ENCODE assay signal across 8 mouse cellular contexts in genomic region chr13:21981803-21982193, GRCm38 (mm10). TPM values are rescaled to one million over a fixed set of nuclear protein-coding genes. Genes with fewer than 3 reads are reported as not detected.
A peak's percentile ranks its signal among the peaks of the same experiment; 100 is the strongest.
DNase-seq lines count a peak whose midpoint lies in the region; ATAC-seq and TF ChIP-seq lines count a peak whose summit lies in the region.

No protein-coding gene starts in this region.

- peak overlapping the region; percentile 52 for H3K4me3 ChIP-seq in kidney, postnatal 0 days (replicated peaks; ENCODE audit: low read depth, low read length)
- H3K4me3 ChIP-seq in embryonic facial prominence, embryonic 15.5 days (replicated peaks), result peak overlapping the region; percentile 56
- peak overlapping the region; percentile 66 for H3K4me3 ChIP-seq in intestine, embryonic 16.5 days (ENCODE audit: low read length)
- H3K4me3 ChIP-seq in neural tube, embryonic 13.5 days, result peak overlapping the region; percentile 56

- no peak for TF ChIP-seq CTCF in kidney, postnatal 0 days (IDR thresholded peaks at IDR 0.05; ENCODE audit: low read depth)

- 0 out of 2 replicates have a peak, but pooled peaks have one; percentile 16 for ATAC-seq in kidney, postnatal 0 days (replicated peaks; ENCODE audit: low FRiP score, low read depth)
- peak; percentile 51; the same call in 1 of the 2 replicates for ATAC-seq in embryonic facial prominence, embryonic 15.5 days (ENCODE audit: insufficient number of reproducible peaks, low FRiP score, low TSS enrichment, low read depth)
- ATAC-seq in intestine, embryonic 16.5 days, result peak; percentile 46; the same call in 1 of the 2 replicates
- ATAC-seq in neural tube, embryonic 13.5 days (ENCODE audit: low read depth), result 0 out of 2 replicates have a peak, but pooled peaks have one; percentile 15

- H3K4me1 ChIP-seq in kidney, postnatal 0 days (replicated peaks; ENCODE audit: insufficient read depth, low read length), result peaks cover 6% of the 10 kb centered on the region; the same call in 1 of the 2 replicates
- peaks cover 13% of the 10 kb centered on the region for H3K4me1 ChIP-seq in embryonic facial prominence, embryonic 15.5 days
- peaks cover 11% of the 10 kb centered on the region for H3K4me1 ChIP-seq in intestine, embryonic 16.5 days (ENCODE audit: control insufficient read depth, insufficient read depth, low read length)
- peaks cover 12% of the 10 kb centered on the region for H3K4me1 ChIP-seq in neural tube, embryonic 13.5 days (replicated peaks)

- H3K4me2 ChIP-seq in kidney, postnatal 0 days (ENCODE audit: low read length), result peak overlapping the region; percentile 94
- H3K4me2 ChIP-seq in embryonic facial prominence, embryonic 15.5 days (replicated peaks), result peak overlapping the region; percentile 97
- peak overlapping the region; percentile 97 for H3K4me2 ChIP-seq in intestine, embryonic 16.5 days (ENCODE audit: low read depth, low read length)
- H3K4me2 ChIP-seq in neural tube, embryonic 13.5 days, result peak overlapping the region; percentile 99

- no peaks in the 10 kb centered on the region for H3K9me3 ChIP-seq in kidney, postnatal 0 days (replicated peaks; ENCODE audit: low read length)
- no peaks in the 10 kb centered on the region for H3K9me3 ChIP-seq in embryonic facial prominence, embryonic 15.5 days (replicated peaks)
- H3K9me3 ChIP-seq in intestine, embryonic 16.5 days (ENCODE audit: control insufficient read depth, low read length), result no peaks in the 10 kb centered on the region
- H3K9me3 ChIP-seq in neural tube, embryonic 13.5 days, result no peaks in the 10 kb centered on the region

- no peak overlapping the region for H3K27ac ChIP-seq in kidney, postnatal 0 days
- H3K27ac ChIP-seq in embryonic facial prominence, embryonic 15.5 days (replicated peaks), result no peak overlapping the region
- H3K27ac ChIP-seq in intestine, embryonic 16.5 days (ENCODE audit: low read length), result no peak overlapping the region
- no peak overlapping the region for H3K27ac ChIP-seq in neural tube, embryonic 13.5 days (replicated peaks)

- 11% methylated on average over 17 of the region's 17 CpGs for WGBS in kidney, postnatal 0 days
- 8% methylated on average over 17 of the region's 17 CpGs for WGBS in embryonic facial prominence, embryonic 15.5 days
- WGBS in intestine, embryonic 16.5 days, result 12% methylated on average over 17 of the region's 17 CpGs
- 4% methylated on average over 17 of the region's 17 CpGs for WGBS in neural tube, embryonic 13.5 days

- H3K36me3 ChIP-seq in kidney, postnatal 0 days (ENCODE audit: insufficient read depth, low read length), result no peaks in the 10 kb centered on the region
- H3K36me3 ChIP-seq in embryonic facial prominence, embryonic 15.5 days, result no peaks in the 10 kb centered on the region
- no peaks in the 10 kb centered on the region for H3K36me3 ChIP-seq in intestine, embryonic 16.5 days (ENCODE audit: control insufficient read depth, insufficient read depth, low read length)
- no peaks in the 10 kb centered on the region for H3K36me3 ChIP-seq in neural tube, embryonic 13.5 days

- peak overlapping the region; percentile 65 for H3K9ac ChIP-seq in kidney, postnatal 0 days (ENCODE audit: low read depth, low read length)
- H3K9ac ChIP-seq in embryonic facial prominence, embryonic 15.5 days, result peak overlapping the region; percentile 55
- H3K9ac ChIP-seq in intestine, embryonic 16.5 days (ENCODE audit: low read depth, low read length), result peak overlapping the region; percentile 77
- H3K9ac ChIP-seq in neural tube, embryonic 13.5 days, result peak overlapping the region; percentile 76

- peaks cover 18% of the 10 kb centered on the region for H3K27me3 ChIP-seq in kidney, postnatal 0 days (ENCODE audit: insufficient read depth, low read length)
- H3K27me3 ChIP-seq in embryonic facial prominence, embryonic 15.5 days, result peaks cover 44% of the 10 kb centered on the region
- H3K27me3 ChIP-seq in intestine, embryonic 16.5 days (replicated peaks; ENCODE audit: control insufficient read depth, insufficient read depth, low read length), result peaks cover 38% of the 10 kb centered on the region
- H3K27me3 ChIP-seq in neural tube, embryonic 13.5 days, result peaks cover 80% of the 10 kb centered on the region

- no peak for DNase-seq in kidney, postnatal 0 days (ENCODE audit: low spot score)
- DNase-seq in kidney, adult 9 months, result no peak
- DNase-seq in adrenal gland, postnatal 14 days, result no peak
- DNase-seq in gastrocnemius, postnatal 4 days (ENCODE audit: low spot score in 2 of 2), result no peak
- no peak for DNase-seq in urinary bladder, postnatal 10 days (ENCODE audit: low spot score)

RNA-seq across cellular contexts. Expression of gene Pom121l2, which starts 0.8 kb away (rescaled TPM):
- polyA plus RNA-seq in kidney, postnatal 0 days (2015; fragmentation: Nextera tagmentation; extraction: Ambion mirVana), result not detected in 2 replicates
- 0.29 TPM in 2 replicates for polyA plus RNA-seq in embryonic facial prominence, embryonic 15.5 days (2015; fragmentation: Nextera tagmentation; extraction: Ambion mirVana)
- 0.10 TPM in 1 of 2 replicates, not detected in the other for polyA plus RNA-seq in intestine, embryonic 16.5 days (2015; fragmentation: Nextera tagmentation; extraction: Ambion mirVana)
- polyA plus RNA-seq in neural tube, embryonic 13.5 days (2015; fragmentation: Nextera tagmentation; extraction: Ambion mirVana), result not detected in 2 replicates
- not detected in 2 replicates for total RNA-seq in adrenal gland, postnatal 14 days (2021)
- not detected for total RNA-seq in gastrocnemius, postnatal 4 days (2021)

RNA-seq across cellular contexts. Expression of gene Prss16, which starts 27.7 kb away (rescaled TPM):
- polyA plus RNA-seq in kidney, postnatal 0 days (2015; fragmentation: Nextera tagmentation; extraction: Ambion mirVana), result 0.21 and 0.60 TPM in 2 replicates
- 1.2 and 1.8 TPM in 2 replicates for polyA plus RNA-seq in embryonic facial prominence, embryonic 15.5 days (2015; fragmentation: Nextera tagmentation; extraction: Ambion mirVana)
- polyA plus RNA-seq in intestine, embryonic 16.5 days (2015; fragmentation: Nextera tagmentation; extraction: Ambion mirVana), result 1.4 and 2.0 TPM in 2 replicates
- 0.17 and 0.18 TPM in 2 replicates for polyA plus RNA-seq in neural tube, embryonic 13.5 days (2015; fragmentation: Nextera tagmentation; extraction: Ambion mirVana)
- total RNA-seq in adrenal gland, postnatal 14 days (2021), result 0.74 TPM in 1 of 2 replicates, not detected in the other
- under 1 TPM; 0.20 to 0.21 TPM for total RNA-seq in gastrocnemius, postnatal 4 days (2021)

RNA-seq across cellular contexts. Expression of gene Zfp184, which starts 36.9 kb away (rescaled TPM):
- 8.5 and 9.6 TPM in 2 replicates for polyA plus RNA-seq in kidney, postnatal 0 days (2015; fragmentation: Nextera tagmentation; extraction: Ambion mirVana)
- polyA plus RNA-seq in embryonic facial prominence, embryonic 15.5 days (2015; fragmentation: Nextera tagmentation; extraction: Ambion mirVana), result 7.7 and 9.0 TPM in 2 replicates
- 4.4 and 4.7 TPM in 2 replicates for polyA plus RNA-seq in intestine, embryonic 16.5 days (2015; fragmentation: Nextera tagmentation; extraction: Ambion mirVana)
- polyA plus RNA-seq in neural tube, embryonic 13.5 days (2015; fragmentation: Nextera tagmentation; extraction: Ambion mirVana), result 16.0 and 16.3 TPM in 2 replicates
- 1.3 and 1.7 TPM in 2 replicates for total RNA-seq in adrenal gland, postnatal 14 days (2021)
- 1 to 10 TPM; 1.4 to 2.6 TPM for total RNA-seq in gastrocnemius, postnatal 4 days (2021)

RNA-seq across cellular contexts. Expression of gene Hist1h2ah, which starts 53.6 kb away (rescaled TPM):
- 4.0 and 4.5 TPM in 2 replicates for polyA plus RNA-seq in kidney, postnatal 0 days (2015; fragmentation: Nextera tagmentation; extraction: Ambion mirVana)
- polyA plus RNA-seq in embryonic facial prominence, embryonic 15.5 days (2015; fragmentation: Nextera tagmentation; extraction: Ambion mirVana), result 2.8 and 17.2 TPM in 2 replicates
- 4.6 and 5.1 TPM in 2 replicates for polyA plus RNA-seq in intestine, embryonic 16.5 days (2015; fragmentation: Nextera tagmentation; extraction: Ambion mirVana)
- polyA plus RNA-seq in neural tube, embryonic 13.5 days (2015; fragmentation: Nextera tagmentation; extraction: Ambion mirVana), result 1.7 TPM in 1 of 2 replicates, not detected in the other
- 203 and 342 TPM in 2 replicates for total RNA-seq in adrenal gland, postnatal 14 days (2021)
- total RNA-seq in gastrocnemius, postnatal 4 days (2021), result 100 to 1,000 TPM; 276 to 360 TPM

RNA-seq across cellular contexts. Expression of gene Hist1h2bk, which starts 53.9 kb away (rescaled TPM):
- polyA plus RNA-seq in kidney, postnatal 0 days (2015; fragmentation: Nextera tagmentation; extraction: Ambion mirVana), result 4.0 and 4.8 TPM in 2 replicates
- polyA plus RNA-seq in embryonic facial prominence, embryonic 15.5 days (2015; fragmentation: Nextera tagmentation; extraction: Ambion mirVana), result 3.1 and 4.0 TPM in 2 replicates
- 1.8 and 2.9 TPM in 2 replicates for polyA plus RNA-seq in intestine, embryonic 16.5 days (2015; fragmentation: Nextera tagmentation; extraction: Ambion mirVana)
- 2.5 and 3.8 TPM in 2 replicates for polyA plus RNA-seq in neural tube, embryonic 13.5 days (2015; fragmentation: Nextera tagmentation; extraction: Ambion mirVana)
- 207 and 301 TPM in 2 replicates for total RNA-seq in adrenal gland, postnatal 14 days (2021)
- total RNA-seq in gastrocnemius, postnatal 4 days (2021), result 100 to 1,000 TPM; 393 to 555 TPM
